Mouse (Mus musculus) small intestine, adult 2 months (tissue): ENCODE data around the gene Kcnt1.

Experiments
- CTCF ChIP-seq: fragments of 200-500 bp; IDR thresholded peaks from 2 replicates; pipeline ENCODE4 v1.5.1; 2012; ENCODE audit warnings: low read depth, mild to moderate bottlenecking, control low read depth, inconsistent platforms, low read length, moderate library complexity, mixed read lengths; ENCODE audit not compliant: insufficient replicate concordance, insufficient read length; ENCODE audit errors: extremely low read depth
- POLR2A ChIP-seq: fragments of 200-500 bp; IDR thresholded peaks from 2 replicates; pipeline ENCODE4 v1.6.1; 2012; ENCODE audit warnings: low read depth, mild to moderate bottlenecking, control low read depth, inconsistent platforms, low read length, moderate library complexity

- no peak for TF ChIP-seq CTCF
- TF ChIP-seq POLR2A: no peak
Measured at GRCm38 (mm10) chr2:25828344-25828947, 35.1 kb upstream of the Kcnt1 start.
